ENCODE assay signal across 8 mouse cellular contexts in genomic region chr2:160646144-160646844, GRCm38 (mm10). TPM values are rescaled to one million over a fixed set of nuclear protein-coding genes. Genes with fewer than 3 reads are reported as not detected.
DNase-seq lines count a peak whose midpoint lies in the region; ATAC-seq lines count a peak whose summit lies in the region.

No protein-coding gene starts in this region.

- H3K36me3 ChIP-seq in limb, embryonic 11.5 days (ENCODE audit: control insufficient read depth, insufficient read depth, low read length), result no peaks in the 10 kb centered on the region
- no peaks in the 10 kb centered on the region for H3K36me3 ChIP-seq in midbrain, embryonic 11.5 days (ENCODE audit: control insufficient read depth, insufficient read depth, low read length)

- peaks cover 11% of the 10 kb centered on the region for H3K4me1 ChIP-seq in limb, embryonic 11.5 days (ENCODE audit: control insufficient read depth, insufficient read depth, low read length)
- peaks cover 17% of the 10 kb centered on the region for H3K4me1 ChIP-seq in midbrain, embryonic 11.5 days (ENCODE audit: control insufficient read depth, insufficient read depth, low read length)

- H3K27me3 ChIP-seq in limb, embryonic 11.5 days (ENCODE audit: control insufficient read depth, insufficient read depth, low read length), result no peaks in the 10 kb centered on the region
- no peaks in the 10 kb centered on the region for H3K27me3 ChIP-seq in midbrain, embryonic 11.5 days (ENCODE audit: control insufficient read depth, insufficient read depth, low read length)

- no peaks in the 10 kb centered on the region for H3K9me3 ChIP-seq in limb, embryonic 11.5 days (ENCODE audit: control insufficient read depth, low read length)
- no peaks in the 10 kb centered on the region for H3K9me3 ChIP-seq in midbrain, embryonic 11.5 days (ENCODE audit: control insufficient read depth, low read length)

- H3K9ac ChIP-seq in limb, embryonic 11.5 days (ENCODE audit: low read length), result peak overlapping the region; percentile 100
- H3K9ac ChIP-seq in midbrain, embryonic 11.5 days (ENCODE audit: low read length), result peak overlapping the region; percentile 100

- peak overlapping the region; percentile 32 for H3K4me2 ChIP-seq in limb, embryonic 11.5 days (ENCODE audit: low read depth, severe bottlenecking)
- peak overlapping the region; percentile 64 for H3K4me2 ChIP-seq in midbrain, embryonic 11.5 days

- WGBS in limb, embryonic 11.5 days, result under 1% methylated on average over 72 of the region's 76 CpGs
- under 1% methylated on average over 71 of the region's 76 CpGs for WGBS in midbrain, embryonic 11.5 days

- peak; percentile 27; the same call in 1 of the 2 replicates for ATAC-seq in limb, embryonic 11.5 days (ENCODE audit: insufficient number of reproducible peaks, low FRiP score, low TSS enrichment, low read depth)
- ATAC-seq in midbrain, embryonic 11.5 days (ENCODE audit: low FRiP score), result peak; percentile 69
- ATAC-seq in megakaryocyte-erythroid progenitor cell, adult 5-6 weeks (replicated peaks; ENCODE audit: low FRiP score, low TSS enrichment, poor library complexity, severe bottlenecking), result no peak

- peak; percentile 29 for DNase-seq in T-cell, adult 2 months (ENCODE audit: low spot score)
- DNase-seq in cerebellum, adult 9-11 months, result peak; percentile 55
- peak; percentile 22 for DNase-seq in gastrocnemius, adult 18-20 months (ENCODE audit: low spot score)
- DNase-seq in induced T-regulatory cell, adult 2 months (ENCODE audit: low read depth), result peak; percentile 74
- peak; percentile 74 for DNase-seq in limb, embryonic 11.5 days (ENCODE audit: low spot score)
- DNase-seq in midbrain, embryonic 11.5 days (ENCODE audit: low spot score, missing footprints), result no peak
- peak; percentile 50 for DNase-seq in spleen, adult 12 weeks (ENCODE audit: low spot score)

- H3K27ac ChIP-seq in limb, embryonic 11.5 days (replicated peaks; ENCODE audit: low read depth, low read length), result peak overlapping the region; percentile 97
- peak overlapping the region; percentile 98 for H3K27ac ChIP-seq in midbrain, embryonic 11.5 days (ENCODE audit: low read depth, low read length)

- peak overlapping the region; percentile 98 for H3K4me3 ChIP-seq in limb, embryonic 11.5 days (ENCODE audit: low read depth, low read length)
- H3K4me3 ChIP-seq in midbrain, embryonic 11.5 days (ENCODE audit: low read depth, low read length), result peak overlapping the region; percentile 99

RNA-seq across cellular contexts. Expression of gene Top1, which starts 0.6 kb away (rescaled TPM):
- total RNA-seq in gastrocnemius, adult 18-20 months (2021), result 10 to 100 TPM; 29.1 to 36.7 TPM
- polyA plus RNA-seq in limb, embryonic 11.5 days (2014; fragmentation: Nextera tagmentation; extraction: Ambion mirVana), result 122 and 125 TPM in 2 replicates
- 114 and 122 TPM in 2 replicates for polyA plus RNA-seq in midbrain, embryonic 11.5 days (2014; fragmentation: Nextera tagmentation; extraction: Ambion mirVana)
- total RNA-seq in megakaryocyte-erythroid progenitor cell, adult 5-6 weeks (2014; fragmentation: Nextera tagmentation), result 93.4 and 93.5 TPM in 2 replicates
- total RNA-seq in megakaryocyte-erythroid progenitor cell, adult 5-6 weeks (2017), result 205 and 207 TPM in 2 replicates
